Mouse (Mus musculus) cerebellum, adult 18-20 months (tissue): ENCODE measurements around the gene Atp4a.

Source experiments
- DNase-seq, 2 experiments: peaks; one replicate each; pipeline ENCODE4 v3.0.0; 2021

Gene Atp4a

DNA sequence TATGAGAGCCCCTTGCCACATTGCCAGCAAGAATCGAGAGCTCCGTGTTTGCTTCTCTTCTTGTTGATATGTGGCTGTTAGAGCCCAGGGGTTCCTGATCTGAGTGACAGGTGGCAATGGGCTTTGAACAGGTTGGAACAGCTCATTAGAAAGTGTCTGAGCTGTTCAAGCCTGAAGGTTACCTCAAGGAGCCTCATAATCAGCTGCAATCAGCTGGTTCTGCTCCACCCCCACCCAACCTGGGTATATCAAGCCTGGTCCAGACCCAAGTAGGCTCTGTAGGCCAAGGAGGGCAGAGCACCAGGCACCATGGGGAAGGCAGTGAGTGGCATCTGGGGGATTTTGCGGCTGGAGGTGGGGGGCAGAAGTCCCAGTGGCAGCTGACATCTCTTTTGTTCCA is at the start of gene Atp4a:
TSS of gene Atp4a (plus strand) at position 268 of the 400 bp plus-strand sequence.
- DNase-seq, result no peak

DNA sequence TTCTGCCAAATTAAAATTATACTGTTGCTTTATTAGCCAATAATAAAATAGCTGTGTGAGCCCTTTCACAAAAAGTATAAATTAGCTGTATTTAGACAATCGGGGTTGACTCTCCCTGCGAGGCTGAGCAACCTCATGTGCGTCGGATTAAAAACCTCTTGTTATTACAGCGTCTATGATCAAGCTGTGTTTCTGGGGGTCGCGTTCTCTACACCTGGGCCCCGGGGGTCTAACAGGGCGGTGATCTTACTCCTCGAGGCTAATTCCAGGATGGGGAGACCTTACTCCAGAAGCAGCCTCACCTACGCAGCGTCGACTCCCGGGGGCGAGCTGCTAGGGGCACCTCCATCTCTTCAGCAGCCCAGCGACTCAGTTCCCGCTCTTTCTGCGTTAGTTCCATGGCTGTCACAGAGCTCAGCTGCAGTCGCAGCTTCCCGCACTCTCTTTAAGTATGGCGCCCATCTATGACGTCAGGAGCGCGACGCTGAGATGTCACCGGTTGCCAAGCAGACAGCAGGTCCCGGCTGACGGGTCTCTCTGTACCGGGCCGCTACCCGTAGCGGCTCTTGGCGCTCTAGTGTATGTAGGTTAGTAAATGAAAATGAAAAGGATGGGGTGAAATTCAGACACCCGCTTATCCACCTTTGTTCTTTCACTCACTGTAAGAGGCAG is 47.3 kb upstream of the Atp4a start, which contains the start of gene Haus5:
TSS of gene Haus5 (minus strand) at position 466 of the 672 bp plus-strand sequence.
- peak; percentile 90 to 93 for DNase-seq

DNA sequence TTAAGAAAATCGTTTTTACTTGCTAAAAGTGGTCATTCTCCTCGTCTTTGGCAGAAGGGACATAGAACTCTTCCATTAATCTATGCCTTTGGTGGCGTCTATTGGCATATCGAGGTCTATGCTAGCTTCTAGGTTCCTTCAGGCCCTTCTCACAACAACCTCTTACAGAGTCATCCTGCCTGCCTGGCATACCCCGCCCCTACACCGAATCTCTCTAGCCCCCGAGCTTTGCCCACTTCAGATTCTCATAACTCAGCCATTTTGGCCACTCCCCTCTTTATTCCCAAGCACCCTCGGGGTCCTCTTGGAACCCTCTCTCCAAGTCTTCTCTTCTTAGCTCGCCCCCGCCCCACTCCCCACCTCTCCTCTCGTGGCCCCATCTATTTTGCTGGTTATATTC is 46.7 kb upstream of the Atp4a start:
- peak in 1 of 2 experiments; percentile 18 for DNase-seq

DNA sequence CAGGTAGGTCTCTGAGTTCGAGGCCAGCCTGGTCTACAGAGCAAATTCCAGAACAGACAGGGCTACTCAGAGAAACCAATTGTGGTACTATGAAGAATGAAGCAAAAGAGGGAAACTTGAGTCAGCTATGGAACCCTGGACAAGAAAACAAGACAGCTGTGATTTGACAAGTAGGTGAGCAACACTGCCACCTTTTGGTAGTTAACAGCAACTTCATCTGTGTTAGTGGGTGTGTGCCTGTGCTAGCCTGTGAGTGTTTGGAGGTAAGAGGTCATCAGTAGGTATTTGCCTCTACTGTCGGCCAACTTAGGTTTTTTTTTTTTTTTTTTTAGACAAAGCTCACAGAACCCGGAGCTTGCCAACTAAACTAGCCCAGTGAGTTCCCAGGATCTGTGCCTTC is 42.8 kb upstream of the Atp4a start:
- no peak for DNase-seq

DNA sequence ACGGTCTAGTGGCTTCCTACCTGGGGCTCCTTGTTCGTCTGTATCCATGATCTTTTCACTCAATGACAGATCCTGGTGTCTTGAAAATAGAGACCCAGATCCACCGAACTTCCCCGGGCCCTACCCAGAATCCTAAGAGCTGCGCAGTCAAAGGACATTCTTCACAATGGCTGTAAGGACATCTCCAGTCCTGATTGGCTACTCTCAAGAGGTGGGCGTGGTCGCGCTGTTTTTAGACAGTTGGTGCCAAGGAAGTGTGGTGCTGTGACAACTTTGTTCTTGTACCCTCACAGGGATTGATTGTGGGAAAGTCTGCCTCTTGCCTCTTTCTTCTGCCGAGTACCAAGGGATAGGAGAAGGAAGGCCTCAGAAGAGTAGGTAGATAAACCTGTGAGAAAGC is 40.5 kb upstream of the Atp4a start, which contains the start of gene Pmis2:
TSS of gene Pmis2 (minus strand) at position 126 of the 400 bp plus-strand sequence.
- no peak for DNase-seq

DNA sequence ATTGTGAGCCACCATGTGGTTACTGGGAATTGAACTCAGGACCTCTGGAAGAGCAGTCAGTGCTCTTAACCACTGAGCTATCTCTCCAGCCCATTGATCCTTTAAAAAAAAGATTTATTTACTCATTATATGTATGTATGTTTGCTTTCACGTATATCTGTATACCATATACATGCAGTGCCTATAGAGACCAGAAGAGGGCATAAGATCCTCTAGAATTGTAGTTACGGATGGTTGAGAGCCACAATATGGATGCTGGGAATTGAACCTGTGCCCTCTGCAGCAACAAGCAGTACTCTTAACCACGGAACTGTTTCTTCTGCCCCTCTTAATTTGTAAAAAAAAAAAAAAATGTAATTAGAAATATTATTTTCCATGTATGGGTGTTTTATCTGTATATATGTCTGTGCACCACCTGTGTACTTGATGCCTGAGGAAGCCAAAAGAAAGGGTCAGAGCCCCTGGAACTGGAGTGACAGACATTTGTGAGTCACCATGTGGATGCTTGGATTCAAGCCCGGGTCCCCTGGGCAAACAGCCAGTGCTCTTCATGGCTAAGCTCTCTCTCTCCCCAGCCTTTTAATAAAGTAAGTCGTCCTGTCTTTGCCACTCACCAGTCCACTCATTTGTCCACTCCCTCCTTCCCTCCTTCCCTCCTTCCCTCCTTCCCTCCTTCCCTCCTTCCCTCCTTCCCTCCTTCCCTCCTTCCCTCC is 33.6 kb upstream of the Atp4a start:
- DNase-seq, result peak; percentile 22 to 44

DNA sequence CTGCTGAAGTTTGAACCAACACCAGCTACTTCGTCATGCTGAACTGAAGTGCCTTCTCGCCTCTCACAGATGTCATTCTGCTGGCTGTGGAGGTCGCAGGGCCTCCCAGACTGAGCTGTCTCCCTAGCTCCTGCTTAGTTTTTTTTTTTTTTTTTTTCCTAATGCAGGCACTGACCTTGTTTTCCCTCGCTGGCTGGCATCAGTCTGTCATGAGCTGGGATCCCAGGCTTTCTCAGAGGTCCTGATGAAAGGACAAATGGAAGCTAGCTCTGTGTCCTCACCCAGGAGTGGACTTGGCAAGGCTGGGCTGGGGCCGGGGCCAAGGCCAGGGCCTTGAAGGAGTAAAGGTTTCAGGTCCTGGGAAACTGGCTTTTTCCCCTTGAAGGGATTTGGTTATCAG is 30.1 kb upstream of the Atp4a start:
- DNase-seq, result no peak

DNA sequence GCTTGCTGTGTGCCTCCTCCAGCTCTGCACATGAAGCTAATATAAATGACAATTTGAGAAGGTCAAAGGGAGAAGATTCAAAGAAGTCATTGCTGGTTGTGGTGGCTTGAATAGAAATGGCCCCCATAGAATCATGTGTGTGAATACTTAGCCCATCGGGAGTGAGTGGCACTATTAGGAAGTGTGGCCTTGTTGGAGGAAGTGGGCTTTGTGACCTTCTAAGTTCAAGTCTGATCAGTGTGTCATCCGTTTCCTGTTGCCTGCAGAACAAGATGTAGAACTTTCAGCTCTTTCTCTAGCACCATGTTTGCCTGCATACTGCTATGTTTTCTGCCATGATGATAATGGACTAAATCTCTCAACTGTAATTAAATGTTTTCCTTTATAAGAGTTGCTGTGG is 28.6 kb upstream of the Atp4a start:
- DNase-seq, result no peak

DNA sequence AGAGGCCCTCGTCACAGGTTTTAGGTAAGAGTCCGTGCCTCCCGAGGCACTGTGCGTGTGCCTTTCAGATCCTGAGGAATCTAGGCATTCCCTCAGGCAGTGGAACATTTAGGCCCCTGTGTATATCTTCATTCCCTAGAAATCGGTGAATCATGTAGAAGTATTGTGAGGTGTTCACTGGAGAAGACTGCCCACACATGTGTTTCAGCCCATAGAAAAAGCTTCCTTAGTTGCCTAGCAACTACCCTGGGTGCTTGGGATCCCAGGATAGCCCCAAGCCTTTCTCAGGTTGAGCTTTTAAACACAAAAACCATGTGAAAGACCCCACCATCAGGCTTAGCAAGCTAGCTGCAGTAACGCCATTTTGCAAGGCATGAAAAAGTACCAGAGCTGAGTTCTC is 23.7 kb upstream of the Atp4a start:
- no peak for DNase-seq

DNA sequence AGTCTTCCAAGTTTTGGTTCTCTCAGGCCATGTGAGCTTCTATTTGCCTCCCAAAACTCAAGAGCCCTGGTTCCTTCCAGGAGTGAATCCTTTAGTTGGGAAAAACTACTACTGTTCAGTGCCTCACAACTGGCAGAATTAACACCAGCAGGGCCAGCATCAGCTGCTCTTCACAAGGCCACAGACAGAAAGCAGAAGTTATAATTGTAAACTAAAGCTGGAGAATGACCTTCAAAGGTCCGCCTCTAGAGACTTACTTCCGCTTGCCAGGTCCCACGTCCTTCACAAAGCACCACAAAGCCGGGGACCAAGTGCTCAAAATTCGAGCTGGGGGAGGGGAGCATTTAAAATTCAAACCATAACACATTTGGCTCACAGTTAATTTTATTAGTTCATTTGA is 13.9 kb upstream of the Atp4a start:
- DNase-seq, result no peak

DNA sequence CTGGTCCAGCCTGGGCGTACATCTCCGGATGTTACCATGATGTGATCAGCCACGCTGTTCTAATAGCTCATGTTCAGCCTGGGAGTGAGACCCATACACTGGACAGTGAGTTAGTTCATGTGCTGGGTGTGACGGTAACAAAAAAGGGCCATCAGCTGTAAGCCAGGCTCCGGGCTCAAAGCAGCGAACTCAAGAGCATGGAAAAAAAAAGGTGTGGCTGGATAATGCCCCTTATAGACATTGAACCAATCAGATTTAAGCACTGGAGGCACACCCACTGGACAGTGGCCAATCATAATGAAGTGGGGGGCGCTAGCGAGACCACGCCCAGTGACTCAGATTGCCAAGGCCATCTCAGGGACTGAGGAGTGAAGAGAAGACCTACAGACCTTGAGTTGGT is 13.4 kb upstream of the Atp4a start, which contains the start of gene 2200002J24Rik:
TSS of gene 2200002J24Rik (plus strand) at position 338 of the 400 bp plus-strand sequence.
- DNase-seq, result no peak

DNA sequence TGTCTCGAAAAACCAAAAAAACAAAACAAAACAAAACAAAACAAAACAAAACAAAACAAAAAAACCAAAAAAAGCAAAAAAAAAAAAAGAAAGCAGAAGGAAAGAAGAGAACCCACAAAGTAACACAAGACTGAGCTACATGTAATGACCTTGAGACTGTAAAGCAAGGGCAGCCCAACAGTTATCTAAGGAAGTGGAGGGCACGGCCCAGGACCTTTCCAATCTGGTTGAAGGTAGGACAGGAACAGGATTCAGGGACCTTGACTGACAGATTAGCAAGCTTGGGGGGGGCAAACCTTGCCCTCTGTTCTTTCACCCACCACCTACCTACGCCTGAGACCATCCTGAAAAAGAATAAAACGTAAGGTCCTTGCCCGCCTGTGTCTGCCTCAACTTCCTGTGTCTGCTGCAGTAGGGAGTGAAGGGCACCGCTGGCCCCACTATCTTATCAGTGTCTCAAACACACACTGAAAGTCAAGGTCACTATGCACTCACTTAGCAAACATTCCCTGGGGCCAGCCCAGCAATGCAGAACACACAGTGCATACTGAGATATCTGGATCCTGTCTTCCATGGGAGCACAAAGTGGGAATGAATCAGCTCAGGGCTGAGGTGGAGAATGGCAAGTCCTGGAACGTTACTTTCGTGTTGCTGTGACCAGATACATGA is 5.7 kb upstream of the Atp4a start:
- DNase-seq, result no peak

DNA sequence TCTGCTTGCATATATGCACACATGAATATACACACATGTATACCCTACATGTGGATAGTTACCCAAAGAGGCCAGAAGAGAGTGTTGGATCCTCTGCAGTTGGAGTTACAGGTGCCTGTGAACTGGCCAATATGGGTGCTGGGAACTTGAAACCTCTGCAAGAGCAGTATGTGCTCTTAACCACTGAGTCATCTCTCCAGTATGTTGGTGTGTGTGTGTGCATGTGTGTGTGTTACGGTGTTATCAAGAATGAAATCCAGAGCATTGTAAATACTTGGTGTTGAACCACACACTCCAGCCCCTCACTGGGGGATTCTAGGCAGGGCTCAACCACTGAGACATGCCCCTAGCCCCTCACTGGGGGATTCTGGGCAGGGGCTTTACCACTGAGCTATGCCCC is 4.6 kb upstream of the Atp4a start:
- no peak for DNase-seq

DNA sequence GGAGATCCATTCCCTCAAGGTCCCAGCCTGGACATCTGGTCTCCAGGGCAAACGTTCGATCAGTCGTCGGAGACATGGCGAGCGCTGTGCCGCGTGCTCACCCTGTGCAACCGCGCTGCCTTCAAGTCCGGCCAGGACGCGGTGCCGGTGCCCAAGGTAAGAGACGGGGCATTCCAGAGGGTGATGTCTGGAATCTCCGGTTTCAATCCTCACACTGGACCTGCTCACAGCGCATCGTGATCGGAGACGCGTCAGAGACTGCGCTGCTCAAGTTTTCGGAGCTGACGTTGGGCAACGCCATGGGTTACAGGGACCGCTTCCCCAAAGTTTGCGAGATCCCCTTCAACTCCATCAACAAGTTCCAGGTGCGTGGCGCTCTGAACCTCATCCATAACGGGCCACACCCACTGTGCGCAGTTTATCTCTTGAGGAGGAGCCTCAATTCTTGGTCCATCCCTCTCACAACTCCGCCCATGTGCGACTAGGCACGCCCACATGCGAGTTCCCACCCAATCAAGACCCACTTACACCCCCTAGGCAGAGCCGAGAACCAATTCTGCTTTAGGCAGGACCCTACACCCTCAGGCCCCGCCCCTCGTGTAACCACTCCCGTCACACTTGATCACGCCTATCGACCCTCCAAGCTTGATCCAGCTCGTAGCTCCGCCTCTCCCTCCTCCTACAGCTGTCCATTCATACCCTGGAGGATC is 5.2 kb downstream of the Atp4a start:
- no peak for DNase-seq

DNA sequence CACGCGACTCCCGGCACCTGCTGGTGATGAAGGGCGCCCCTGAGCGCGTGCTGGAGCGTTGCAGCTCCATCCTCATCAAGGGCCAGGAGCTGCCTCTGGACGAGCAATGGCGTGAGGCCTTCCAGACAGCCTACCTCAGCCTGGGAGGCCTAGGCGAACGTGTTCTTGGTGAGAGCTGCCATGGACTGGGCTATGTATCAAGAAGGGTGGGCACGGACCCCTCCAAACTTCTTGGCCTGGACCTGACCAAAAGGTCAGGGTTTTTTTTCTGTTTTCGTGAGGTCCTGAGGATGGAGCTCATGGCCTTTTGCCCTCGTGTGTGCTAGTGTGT is 5.7 kb downstream of the Atp4a start:
- no peak for DNase-seq

DNA sequence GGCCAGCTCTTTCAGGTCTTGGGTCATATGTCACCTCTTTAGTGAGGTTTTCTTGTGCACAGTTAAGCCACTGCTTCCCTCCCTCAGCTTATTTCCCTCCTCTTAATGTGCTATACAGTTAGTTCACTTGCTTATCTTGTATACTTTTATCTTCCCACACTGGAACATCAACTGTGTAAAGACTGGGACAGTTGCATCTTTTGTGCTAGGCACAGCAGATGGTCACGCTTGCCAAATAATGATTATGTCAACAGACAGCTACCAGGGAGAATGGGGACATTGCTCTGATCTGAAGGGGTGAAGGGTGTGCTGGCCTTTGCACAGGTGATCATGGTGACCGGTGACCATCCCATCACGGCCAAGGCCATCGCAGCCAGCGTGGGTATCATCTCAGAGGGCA is 7.7 kb downstream of the Atp4a start:
- no peak for DNase-seq

DNA sequence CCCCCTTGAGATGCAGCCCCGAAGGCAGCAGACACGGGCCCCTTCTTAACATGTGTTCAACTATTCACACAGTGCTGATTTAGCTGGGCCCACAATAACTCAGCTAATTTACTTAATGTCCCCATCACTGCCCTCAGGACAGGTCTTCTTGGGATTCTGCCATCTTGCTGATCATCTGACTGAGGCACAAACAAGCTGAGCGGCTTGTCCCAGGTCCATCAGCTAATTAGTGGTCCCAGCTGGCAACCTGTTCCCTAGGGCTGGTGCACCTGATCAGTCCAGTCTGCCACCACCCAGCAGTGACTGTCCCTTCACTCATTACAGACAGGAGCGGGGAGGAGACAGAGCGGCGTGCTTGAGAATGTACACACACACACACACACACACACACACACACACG is 9.3 kb downstream of the Atp4a start:
- DNase-seq, result peak; percentile 26 to 37

DNA sequence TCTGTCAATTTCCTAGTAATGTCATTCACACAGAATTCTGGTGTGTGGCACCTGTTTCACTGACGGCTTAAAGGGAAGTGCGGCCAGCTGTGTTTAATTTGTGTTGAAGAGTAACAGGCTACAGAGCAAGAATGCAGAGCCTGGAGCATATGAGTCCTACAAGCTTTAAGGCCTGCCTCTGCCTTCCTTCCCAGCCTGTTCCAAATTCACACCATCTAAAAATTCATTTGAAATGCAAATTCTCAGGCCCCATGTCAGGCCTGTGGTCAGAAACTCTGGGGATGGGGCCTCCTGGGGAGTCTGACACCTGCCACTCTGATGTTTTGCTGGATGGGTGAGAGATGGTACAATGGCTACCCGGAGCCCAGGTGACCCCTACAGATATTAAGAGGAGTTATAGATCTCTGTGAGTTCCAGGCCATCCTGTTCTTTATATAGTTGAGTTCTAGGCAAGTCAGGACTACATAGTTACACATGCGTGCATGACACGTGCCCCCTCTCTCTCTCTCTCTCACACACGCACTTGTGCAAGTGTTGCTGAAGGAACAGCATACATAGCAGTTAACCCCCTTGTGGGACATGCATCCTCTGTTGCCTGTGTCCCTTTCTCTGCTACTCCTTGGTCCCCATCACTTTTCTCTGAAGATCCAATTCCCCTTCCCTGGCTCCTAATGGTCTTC is 11.4 kb downstream of the Atp4a start:
- DNase-seq, result no peak

DNA sequence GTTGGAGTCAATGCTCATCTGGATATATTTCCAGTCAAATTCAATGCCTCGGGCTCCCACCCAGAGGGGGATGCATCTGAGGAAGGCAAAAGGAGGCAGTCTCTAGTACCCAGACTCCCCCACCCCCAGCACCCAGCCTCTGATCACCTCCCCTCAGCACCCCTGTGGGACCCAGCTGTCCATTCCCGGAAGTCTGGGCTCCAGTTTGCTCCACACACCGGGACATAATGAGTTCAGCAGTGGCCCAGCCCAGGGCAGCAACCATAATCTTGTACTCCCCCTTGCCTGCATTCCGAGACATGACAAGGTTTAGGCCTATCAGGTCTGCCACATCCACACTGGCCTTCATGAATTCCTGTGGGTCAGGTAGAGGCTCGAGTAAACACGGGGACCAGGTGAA is 16.2 kb downstream of the Atp4a start:
- DNase-seq, result no peak

DNA sequence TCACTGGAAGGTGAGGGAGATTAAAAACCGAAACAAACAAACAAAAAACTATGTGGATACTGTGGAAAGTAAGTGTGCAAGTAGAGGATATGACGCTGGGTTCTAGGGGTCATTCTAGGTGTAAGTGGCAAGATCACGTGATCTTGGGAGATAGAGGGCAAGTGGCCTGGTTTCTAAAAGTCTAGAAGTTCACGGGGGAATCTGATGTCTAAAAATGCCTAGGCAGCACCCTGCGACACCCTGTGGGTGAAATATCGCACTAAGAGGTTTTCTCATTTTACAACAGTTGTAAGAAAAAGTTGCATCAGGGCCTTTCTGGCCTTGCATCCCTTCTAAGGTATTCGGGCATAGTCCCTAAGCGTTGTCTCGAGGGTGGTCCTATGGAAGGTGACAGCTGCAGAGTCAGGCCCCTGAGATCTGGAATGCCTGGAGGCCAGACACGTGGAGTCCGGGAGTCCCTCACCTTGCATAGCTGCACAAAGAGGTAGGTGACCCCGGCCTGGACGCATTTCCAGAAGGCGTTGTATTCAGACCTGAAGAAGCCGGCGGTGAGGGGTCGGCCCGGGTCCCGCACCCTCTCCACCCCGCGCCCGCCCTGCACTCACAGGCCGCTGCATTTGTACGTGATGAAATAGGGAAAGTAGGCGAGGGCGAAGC is 16.9 kb downstream of the Atp4a start:
- no peak for DNase-seq

DNA sequence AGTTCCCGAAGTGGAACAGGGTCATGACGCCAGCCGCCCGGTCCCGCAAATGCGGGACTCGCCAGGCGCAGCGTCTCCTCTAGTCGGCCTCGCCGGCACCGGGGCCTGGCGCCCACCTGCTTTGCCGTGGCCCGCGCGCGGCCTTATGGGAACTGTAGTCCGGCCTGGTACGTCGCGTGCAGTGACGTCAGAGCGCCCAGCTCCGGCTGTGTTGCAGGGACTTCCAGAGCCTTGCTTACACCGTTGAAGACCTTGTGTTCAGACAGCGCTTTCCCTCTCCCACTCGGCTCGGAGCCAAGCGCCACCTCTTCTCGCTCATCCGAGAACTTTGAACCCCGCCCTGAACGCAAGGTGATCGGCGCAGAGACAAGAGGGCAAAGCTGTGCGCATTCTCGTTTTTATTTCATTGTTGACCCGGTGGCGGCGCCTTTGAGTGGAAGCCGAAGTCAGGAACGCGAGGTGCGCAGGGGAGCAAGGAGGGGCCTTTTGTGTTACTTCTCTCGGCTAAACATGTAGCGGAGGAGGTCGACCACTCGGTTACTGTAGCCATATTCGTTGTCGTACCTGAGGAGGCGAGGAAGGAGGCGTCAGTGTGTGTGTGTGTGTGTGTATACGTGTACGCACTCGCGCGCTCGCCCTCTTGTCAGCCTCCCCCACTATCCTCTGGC is 17.5 kb downstream of the Atp4a start, which contains the start of gene Tmem147:
TSS of gene Tmem147 (minus strand) at position 145 of the 668 bp plus-strand sequence.
- DNase-seq, result peak; percentile 96 to 98
